Mouse (Mus musculus) heart, adult 2 months (tissue): ENCODE data around the gene Dicer1. TPM values are rescaled to one million over a fixed set of nuclear protein-coding genes. Genes with fewer than 3 reads are reported as not detected.

Experiments
- DNase-seq, 2 experiments: peaks; one replicate each; pipeline ENCODE4 v3.0.0; 2021
- H3K27ac ChIP-seq: fragments of 200-600 bp; 2 replicates; pipeline ENCODE4 v1.8.1; 2022
- H3K27me3 ChIP-seq: fragments of 200-500 bp; 2 replicates; pipeline ENCODE4 v1.6.1; 2012; ENCODE audit warnings: mild to moderate bottlenecking, low read length, inconsistent platforms, mixed read lengths; ENCODE audit not compliant: control insufficient read depth, insufficient read depth
- H3K36me3 ChIP-seq: fragments of 200-500 bp; 2 replicates; pipeline ENCODE4 v1.6.1; 2012; ENCODE audit warnings: low read length, inconsistent platforms; ENCODE audit not compliant: control insufficient read depth, insufficient read depth
- H3K4me1 ChIP-seq: fragments of 200-500 bp; 2 replicates; pipeline ENCODE4 v1.6.1; 2011; ENCODE audit warnings: low read length; ENCODE audit not compliant: control insufficient read depth, insufficient read depth
- H3K4me3 ChIP-seq: fragments of 200-600 bp; 2 replicates; pipeline ENCODE4 v1.8.1; 2022
- H3K79me2 ChIP-seq: fragments of 200-500 bp; replicated peaks from 2 replicates; pipeline ENCODE4 v1.6.1; 2012; ENCODE audit warnings: mild to moderate bottlenecking, inconsistent platforms, low read length, moderate library complexity, mixed read lengths; ENCODE audit not compliant: control insufficient read depth, insufficient read depth
- H3K9ac ChIP-seq: fragments of 200-500 bp; 2 replicates; pipeline ENCODE4 v1.6.1; 2012; ENCODE audit warnings: low read depth, mild to moderate bottlenecking, control low read depth, inconsistent platforms, low read length, mixed read lengths
- CTCF ChIP-seq: fragments of 200-600 bp; IDR thresholded peaks from 2 replicates; pipeline ENCODE4 v1.8.1; 2022; ENCODE audit warnings: antibody characterized with exemption, mild to moderate bottlenecking, moderate library complexity
- EP300 ChIP-seq: fragments of 200-500 bp; IDR thresholded peaks from 2 replicates; pipeline ENCODE4 v1.6.1; 2011; ENCODE audit warnings: low read depth, low read length, control low read depth; ENCODE audit not compliant: insufficient read depth
- POLR2A ChIP-seq: fragments of 200-500 bp; IDR thresholded peaks from 2 replicates; pipeline ENCODE4 v1.6.1; 2011; ENCODE audit warnings: mild to moderate bottlenecking, low read depth, low read length, control low read depth; ENCODE audit not compliant: insufficient read depth
- WGBS: fragments of 180-500 bp; shearing (Covaris S2); methylation state at CpG from one replicate; pipeline ENCODE4 v1.1.7; 2018; 5-methylcytosine and 5-hydroxymethylcytosine counted together
- intact Hi-C: fragments of 180-260 bp; cut with DNase I; formaldehyde crosslinking; loops from one replicate; pipeline ENCODE4 v1.15.1; 2025
- polyA plus RNA-seq: library from polyadenylated mRNA; depleted of rRNA; stranded (reverse); fragments of >200 nt; gene quantifications from 2 replicates; pipeline ENCODE4 v1.2.3, GENCODE M21; 2012
- total RNA-seq, 2 experiments: library from RNA; stranded (reverse); gene quantifications; 2 replicates each; pipeline ENCODE4 v1.2.3; 2021

The Dicer1 gene
- total and polyA plus RNA-seq, 3 experiments, result 6.9 to 24.3 (median 19.6) TPM

GRCm38 (mm10) chr12:104679819-104680132 is 72.0 kb downstream of the Dicer1 start:
- no peak for TF ChIP-seq EP300
- no peak for TF ChIP-seq POLR2A
- TF ChIP-seq CTCF, result no peak
- Histone ChIP-seq H3K4me3 (no peak overlapping the region), H3K27ac (no peak overlapping the region), H3K79me2 (no peaks in the 10 kb centered on the region), H3K27me3 (no peaks in the 10 kb centered on the region), H3K9ac (no peak overlapping the region), H3K36me3 (no peaks in the 10 kb centered on the region), H3K4me1 (no peaks in the 10 kb centered on the region)
- intact Hi-C loops, result no loop called here
- DNase-seq, result no peak
- WGBS, result 90% methylated on average over 8 of the region's 8 CpGs

GRCm38 (mm10) chr12:104679121-104679818 is 72.5 kb downstream of the Dicer1 start:
- Histone ChIP-seq H3K9ac (no peak overlapping the region), H3K79me2 (no peaks in the 10 kb centered on the region), H3K27me3 (no peaks in the 10 kb centered on the region), H3K36me3 (no peaks in the 10 kb centered on the region), H3K27ac (no peak overlapping the region), H3K4me3 (no peak overlapping the region), H3K4me1 (no peaks in the 10 kb centered on the region)
- intact Hi-C loops, result no loop called here
- 78% methylated on average over 26 of the region's 26 CpGs for WGBS
- no peak for TF ChIP-seq CTCF
- TF ChIP-seq POLR2A, result no peak
- TF ChIP-seq EP300, result no peak
- DNase-seq, result no peak

DNA sequence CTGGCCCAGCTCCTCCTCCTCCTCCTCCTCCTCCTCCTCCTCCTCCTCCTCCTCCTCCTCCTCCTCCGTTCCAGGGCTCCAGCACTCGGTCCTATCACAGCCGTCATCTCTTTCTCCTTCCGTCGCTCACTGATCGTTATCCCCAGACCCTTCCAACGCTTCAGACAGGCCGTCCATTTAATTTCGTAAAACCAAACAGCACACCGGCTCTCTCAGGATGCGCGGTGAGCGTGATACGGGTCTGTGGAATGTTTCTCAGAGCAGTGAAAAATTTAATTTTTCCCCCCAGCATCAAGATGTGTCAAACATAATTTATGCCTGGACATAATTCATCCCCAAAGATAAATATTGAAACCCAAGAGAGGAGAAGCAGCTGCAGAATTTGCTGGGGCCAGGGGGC is 73.3 kb downstream of the Dicer1 start:
- no peak for DNase-seq
- no peaks in the 10 kb centered on the region for H3K4me1 ChIP-seq
- H3K4me3 ChIP-seq, result no peak overlapping the region
- no peaks in the 10 kb centered on the region for H3K27me3 ChIP-seq
- 85% methylated on average over 12 of the region's 14 CpGs for WGBS
- intact Hi-C loops, result no loop called here
- H3K27ac ChIP-seq, result no peak overlapping the region
- no peaks in the 10 kb centered on the region for H3K79me2 ChIP-seq
- H3K36me3 ChIP-seq, result no peaks in the 10 kb centered on the region
- TF ChIP-seq EP300 (no peak), CTCF (no peak), POLR2A (no peak)
- H3K9ac ChIP-seq, result no peak overlapping the region

GRCm38 (mm10) chr12:104677371-104677924 is 74.3 kb downstream of the Dicer1 start:
- intact Hi-C loops, result no loop called here
- no peak for DNase-seq
- Histone ChIP-seq H3K9ac (no peak overlapping the region), H3K4me1 (peaks cover 1% of the 10 kb centered on the region; the same call in 1 of the 2 replicates), H3K36me3 (no peaks in the 10 kb centered on the region), H3K27me3 (no peaks in the 10 kb centered on the region), H3K79me2 (no peaks in the 10 kb centered on the region), H3K4me3 (no peak overlapping the region), H3K27ac (no peak overlapping the region)
- 85% methylated on average over 9 of the region's 9 CpGs for WGBS
- no peak for TF ChIP-seq POLR2A
- no peak for TF ChIP-seq EP300
- TF ChIP-seq CTCF, result no peak

DNA sequence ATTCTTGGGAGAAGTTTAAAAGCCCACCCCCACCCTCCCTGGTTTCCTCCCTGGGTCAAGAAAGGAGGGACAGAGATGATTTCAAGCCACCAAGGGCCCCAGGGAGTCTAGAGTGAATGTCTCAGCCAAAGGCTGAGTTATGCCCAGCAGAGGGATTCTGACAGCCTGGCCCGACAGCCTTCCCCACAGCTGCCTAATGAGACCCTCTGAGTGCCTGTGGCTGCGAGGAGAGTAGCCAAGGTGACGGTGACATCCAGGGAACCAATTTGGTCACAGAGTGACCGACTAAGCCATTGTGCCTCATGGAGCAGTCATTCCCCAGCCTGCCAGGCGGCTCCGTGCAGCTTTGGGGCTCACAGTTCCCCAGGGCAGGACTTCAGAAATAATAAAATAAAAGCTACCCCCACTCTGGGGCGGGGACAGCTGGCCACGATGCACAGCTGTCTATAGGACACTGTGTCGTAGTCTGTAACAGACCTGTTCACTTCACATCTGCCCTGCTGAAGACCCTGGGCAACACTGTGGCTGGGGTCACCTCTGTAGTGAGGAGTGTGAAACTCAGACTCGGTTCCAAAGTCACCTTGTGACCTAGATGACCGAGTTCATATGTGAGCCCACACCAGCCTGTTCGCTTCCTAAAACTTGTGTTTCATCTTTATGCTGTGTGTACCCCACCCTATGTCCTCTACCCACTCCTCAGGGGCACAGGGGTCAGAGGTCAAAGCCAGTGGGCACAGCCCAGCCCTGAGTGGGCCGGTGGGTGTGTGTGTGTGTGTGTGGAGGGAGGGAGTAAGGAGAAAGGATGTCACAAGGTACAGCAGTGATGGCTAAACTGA is 75.0 kb downstream of the Dicer1 start:
- no peak for DNase-seq
- intact Hi-C loops, result no loop called here
- peaks cover 1% of the 10 kb centered on the region; the same call in 1 of the 2 replicates for H3K4me1 ChIP-seq
- no peaks in the 10 kb centered on the region for H3K79me2 ChIP-seq
- H3K9ac ChIP-seq, result no peak overlapping the region
- TF ChIP-seq POLR2A (no peak), EP300 (no peak), CTCF (no peak)
- H3K36me3 ChIP-seq, result no peaks in the 10 kb centered on the region
- no peak overlapping the region for H3K4me3 ChIP-seq
- 88% methylated on average over 13 of the region's 13 CpGs for WGBS
- no peak overlapping the region for H3K27ac ChIP-seq
- no peaks in the 10 kb centered on the region for H3K27me3 ChIP-seq

DNA sequence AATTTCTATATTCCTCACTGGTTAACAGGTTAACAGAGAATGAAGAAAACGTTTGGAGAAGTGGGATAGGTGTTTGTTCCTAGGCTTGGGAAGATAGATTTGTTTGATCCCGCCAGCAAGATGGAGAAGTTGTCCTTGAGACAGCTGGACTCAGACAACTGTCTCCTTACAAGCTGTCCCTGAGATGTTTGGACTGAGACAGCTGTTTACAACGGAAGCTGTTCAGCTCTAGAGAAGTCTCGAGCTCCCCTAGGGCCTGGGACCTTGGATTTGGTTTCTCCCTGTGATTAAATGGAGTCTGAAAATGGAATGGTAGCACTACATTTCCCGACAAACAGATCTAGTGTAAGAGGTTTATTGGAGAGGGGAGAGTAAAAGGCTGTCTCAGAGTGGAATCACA is 78.8 kb downstream of the Dicer1 start:
- H3K9ac ChIP-seq, result no peak overlapping the region
- DNase-seq, result no peak
- intact Hi-C loops, result no loop called here
- no peak overlapping the region for H3K27ac ChIP-seq
- H3K27me3 ChIP-seq, result no peaks in the 10 kb centered on the region
- H3K4me3 ChIP-seq, result no peak overlapping the region
- H3K36me3 ChIP-seq, result no peaks in the 10 kb centered on the region
- no peak for TF ChIP-seq CTCF
- TF ChIP-seq EP300, result no peak
- TF ChIP-seq POLR2A, result no peak
- 54% methylated on average over 5 of the region's 5 CpGs for WGBS
- peaks cover 1% of the 10 kb centered on the region; the same call in 1 of the 2 replicates for H3K4me1 ChIP-seq
- no peaks in the 10 kb centered on the region for H3K79me2 ChIP-seq
